Mouse (Mus musculus) kidney, adult 2 months (tissue): ENCODE measurements around the gene Cdh13.

Experiments
- CTCF ChIP-seq: fragments of 200-500 bp; conservative IDR thresholded peaks from 2 replicates; pipeline ENCODE4 v1.5.1; 2011; ENCODE audit warnings: low read depth, mild to moderate bottlenecking, control low read depth, low read length, moderate library complexity, mixed read lengths; ENCODE audit not compliant: insufficient read depth, insufficient read length
- POLR2A ChIP-seq: fragments of 200-500 bp; IDR thresholded peaks from one replicate; pipeline ENCODE4 v1.6.1; 2011; ENCODE audit warnings: low read depth, low read length, control low read depth

GRCm38 (mm10) chr8:119300335-119300734 lies 1016.8 kb downstream of the Cdh13 start:
- TF ChIP-seq POLR2A, result no peak
- TF ChIP-seq CTCF, result no peak
